Mouse (Mus musculus) liver, embryonic 13.5 days (tissue): ENCODE data around the gene Cnih2. TPM values are rescaled to one million over a fixed set of nuclear protein-coding genes. Genes with fewer than 3 reads are reported as not detected.
"Not testable (repeated sequence)": the region's sequence is repeated elsewhere in the genome, so short reads cannot be mapped to it uniquely, and the experiment has no call there.

Experiments
- ATAC-seq: fragments of 200-750 bp; cut with Nextera tagmentation; 2 replicates; pipeline ENCODE4 v1.8.0; 2017; ENCODE audit warnings: low read depth, mild to moderate bottlenecking, moderate number of reproducible peaks, moderate library complexity
- DNase-seq: peaks from one replicate; pipeline ENCODE4 v3.0.0; 2022
- H3K27ac ChIP-seq: fragments of 300-500 bp; sonication (generic); 2 replicates; pipeline ENCODE4 v1.5.1; 2015; ENCODE audit warnings: moderate library complexity, mild to moderate bottlenecking, inconsistent platforms
- H3K27me3 ChIP-seq: fragments of 300-500 bp; sonication (generic); 2 replicates; pipeline ENCODE4 v1.6.1; 2015; ENCODE audit warnings: mild to moderate bottlenecking, inconsistent platforms
- H3K36me3 ChIP-seq: fragments of 300-500 bp; sonication (generic); 2 replicates; pipeline ENCODE4 v1.6.1; 2015; ENCODE audit warnings: mild to moderate bottlenecking, inconsistent platforms
- H3K4me1 ChIP-seq: fragments of 300-500 bp; sonication (generic); replicated peaks from 2 replicates; pipeline ENCODE4 v1.6.1; 2015; ENCODE audit warnings: inconsistent platforms
- H3K4me2 ChIP-seq: fragments of 300-500 bp; sonication (generic); 2 replicates; pipeline ENCODE4 v1.6.1; 2015; ENCODE audit warnings: inconsistent platforms, mild to moderate bottlenecking, moderate library complexity
- H3K4me3 ChIP-seq: fragments of 300-500 bp; sonication (generic); replicated peaks from 2 replicates; pipeline ENCODE4 v1.5.1; 2015; ENCODE audit warnings: mild to moderate bottlenecking, inconsistent platforms
- H3K9ac ChIP-seq: fragments of 300-500 bp; sonication (generic); 2 replicates; pipeline ENCODE4 v1.6.1; 2015; ENCODE audit warnings: mild to moderate bottlenecking, inconsistent platforms
- H3K9me3 ChIP-seq: fragments of 300-500 bp; sonication (generic); replicated peaks from 2 replicates; pipeline ENCODE4 v1.6.1; 2016; ENCODE audit warnings: inconsistent platforms
- WGBS: fragments of 180-500 bp; shearing (Covaris S2); methylation state at CpG from one replicate; pipeline ENCODE4 v1.1.7; 2015; ENCODE audit not compliant: insufficient replicate concordance; 5-methylcytosine and 5-hydroxymethylcytosine counted together
- polyA plus RNA-seq: library from polyadenylated mRNA; unstranded; fragments of >200 nt; fragmentation: Nextera tagmentation; extraction: Ambion mirVana; gene quantifications from 2 replicates; pipeline ENCODE4 v1.2.1, GENCODE M21; 2015

Gene Cnih2
- polyA plus RNA-seq, 1 experiment from 2014 or later: 1.3 TPM

GRCm38 (mm10) chr19:5093481-5094242 is 4.7 kb downstream of the Cnih2 start:
- ATAC-seq: no peak
- no peaks in the 10 kb centered on the region for H3K9me3 ChIP-seq
- H3K4me1 ChIP-seq: peaks cover 58% of the 10 kb centered on the region
- no peak overlapping the region for H3K4me3 ChIP-seq
- no peak for DNase-seq
- WGBS: 63% methylated on average over 12 of the region's 12 CpGs
- H3K36me3 ChIP-seq: peaks cover 30% of the 10 kb centered on the region
- H3K4me2 ChIP-seq: no peak overlapping the region
- no peak overlapping the region for H3K27ac ChIP-seq
- no peak overlapping the region; the same call in 1 of the 2 replicates for H3K9ac ChIP-seq
- H3K27me3 ChIP-seq: peaks cover 33% of the 10 kb centered on the region

DNA sequence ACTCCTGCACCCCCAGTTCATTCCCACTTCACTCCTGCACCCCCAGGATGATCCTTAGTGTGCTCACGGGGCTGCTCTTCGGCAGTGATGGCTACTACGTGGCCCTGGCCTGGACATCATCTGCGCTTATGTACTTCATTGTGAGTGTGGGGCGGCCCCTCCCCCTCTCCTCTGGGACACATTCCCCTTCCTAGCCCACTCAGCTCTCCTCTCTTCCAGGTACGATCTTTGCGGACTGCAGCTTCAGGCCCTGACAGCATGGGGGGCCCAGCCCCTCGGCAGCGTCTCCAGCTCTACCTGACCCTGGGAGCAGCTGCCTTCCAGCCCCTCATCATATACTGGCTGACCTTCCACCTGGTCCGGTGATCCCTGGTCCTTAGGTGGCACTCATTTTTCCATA is 6.2 kb downstream of the Cnih2 start:
- H3K4me1 ChIP-seq: peaks cover 51% of the 10 kb centered on the region
- peaks cover 28% of the 10 kb centered on the region for H3K27me3 ChIP-seq
- H3K9me3 ChIP-seq: no peaks in the 10 kb centered on the region
- WGBS: 78% methylated on average over 10 of the region's 10 CpGs
- no peak overlapping the region for H3K9ac ChIP-seq
- ATAC-seq: no peak
- H3K4me3 ChIP-seq: no peak overlapping the region
- no peak overlapping the region for H3K4me2 ChIP-seq
- no peak overlapping the region for H3K27ac ChIP-seq
- no peak for DNase-seq
- peaks cover 30% of the 10 kb centered on the region for H3K36me3 ChIP-seq

DNA sequence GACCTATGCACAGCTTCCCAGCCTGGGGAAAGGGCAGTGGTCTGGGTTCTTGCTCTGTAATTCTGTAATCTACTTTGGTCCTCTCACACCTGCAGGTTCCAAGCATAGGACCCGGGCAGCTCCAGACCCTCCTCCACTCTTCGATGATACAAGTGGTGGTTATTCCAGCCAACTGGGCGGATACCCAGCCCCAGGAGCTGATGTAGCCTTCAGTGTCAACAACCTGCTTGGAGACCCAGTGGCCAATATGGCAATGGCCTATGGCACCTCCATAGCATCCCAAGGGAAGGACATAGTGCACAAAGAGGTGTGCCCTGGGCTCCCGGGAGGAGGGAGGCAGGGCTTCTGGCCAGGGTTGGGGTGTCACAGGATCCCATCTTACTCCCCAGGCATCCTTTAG is 9.0 kb downstream of the Cnih2 start:
- ATAC-seq (no peak), DNase-seq (no peak)
- H3K4me2 ChIP-seq: peak overlapping the region; percentile 82
- H3K9ac ChIP-seq: peak overlapping the region; percentile 77
- H3K36me3 ChIP-seq: peaks cover 30% of the 10 kb centered on the region
- peaks cover 43% of the 10 kb centered on the region for H3K4me1 ChIP-seq
- peaks cover 32% of the 10 kb centered on the region for H3K27me3 ChIP-seq
- peak overlapping the region; percentile 77 for H3K4me3 ChIP-seq
- H3K9me3 ChIP-seq: no peaks in the 10 kb centered on the region
- H3K27ac ChIP-seq: no peak overlapping the region
- WGBS: 78% methylated on average over 4 of the region's 4 CpGs

- Histone ChIP-seq H3K9me3 (no peaks in the 10 kb centered on the region), H3K4me3 (peak within 1 kb of the TSS; percentile 77), H3K27me3 (peaks cover 44% of the 10 kb centered on the region), H3K36me3 (peaks cover 30% of the 10 kb centered on the region), H3K4me1 (peaks cover 34% of the 10 kb centered on the region), H3K9ac (peak within 1 kb of the TSS; percentile 77), H3K4me2 (peak within 1 kb of the TSS; percentile 82), H3K27ac (peak within 1 kb of the TSS; percentile 84)
- ATAC-seq (peak; percentile 92), DNase-seq (peak; percentile 90)
- under 1% methylated on average over 58 of the region's 58 CpGs for WGBS
These were observed 10.2 kb downstream of the Cnih2 start, which contains the start of gene Yif1a for GRCm38 (mm10) chr19:5087884-5088728. Gene Yif1a (plus strand): TSS chr19:5088538.

GRCm38 (mm10) chr19:5086533-5086932 is 11.8 kb downstream of the Cnih2 start:
- not testable (repeated sequence) for H3K4me2 ChIP-seq, H3K9ac ChIP-seq, DNase-seq, ATAC-seq, H3K4me3 ChIP-seq, H3K9me3 ChIP-seq, H3K27ac ChIP-seq
- 40% methylated on average over 4 of the region's 4 CpGs for WGBS
- H3K36me3 ChIP-seq: peaks cover 17% of the 10 kb centered on the region
- peaks cover 34% of the 10 kb centered on the region for H3K4me1 ChIP-seq
- peaks cover 60% of the 10 kb centered on the region for H3K27me3 ChIP-seq

DNA sequence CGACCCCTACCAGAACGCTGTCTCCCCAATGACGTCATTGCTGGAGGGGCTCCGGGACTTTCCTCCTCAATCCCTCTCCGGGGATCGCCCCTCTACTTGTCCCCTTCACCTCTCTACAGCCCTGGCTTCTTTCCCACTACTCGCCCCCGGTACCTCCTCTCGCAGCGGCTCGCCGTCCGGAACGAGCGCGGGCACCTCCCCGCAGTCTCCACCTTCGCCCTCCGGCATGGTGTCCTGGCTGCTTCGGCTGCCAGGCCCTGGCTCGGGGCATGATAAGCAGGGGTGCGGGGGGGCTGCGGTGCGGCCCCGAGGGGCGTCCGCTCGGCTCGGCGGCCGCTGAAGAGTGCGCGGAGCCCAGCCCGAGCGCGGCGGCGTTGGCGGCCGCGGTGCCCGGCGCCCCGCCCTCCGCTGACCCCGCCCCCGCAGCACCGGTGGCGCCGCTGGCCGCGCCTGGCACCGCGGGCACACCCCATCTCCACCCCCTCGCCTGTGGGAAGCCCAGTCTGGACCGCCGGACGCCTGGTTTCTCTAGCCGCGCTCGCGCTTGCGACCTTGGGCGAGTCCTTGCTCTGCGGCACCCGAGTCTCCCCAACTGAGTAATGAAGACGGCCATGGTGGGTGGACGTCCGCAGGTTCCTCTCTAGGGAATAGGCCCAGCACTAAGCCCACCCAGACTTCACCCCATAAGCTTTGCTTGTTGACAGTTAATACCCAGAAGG is 13.0 kb downstream of the Cnih2 start, which contains the start of gene Tmem151a:
Tmem151a (minus strand) TSS at position 387 of the 719 bp plus-strand sequence.
- 2% methylated on average over 67 of the region's 69 CpGs for WGBS
- H3K9me3 ChIP-seq: no peaks in the 10 kb centered on the region
- no peak within 1 kb of the TSS for H3K27ac ChIP-seq
- peak within 1 kb of the TSS; percentile 62 for H3K4me3 ChIP-seq
- H3K27me3 ChIP-seq: peaks cover 72% of the 10 kb centered on the region
- peak within 1 kb of the TSS; percentile 84 for H3K4me2 ChIP-seq
- DNase-seq (no peak), ATAC-seq (no peak)
- H3K9ac ChIP-seq: peak within 1 kb of the TSS; percentile 22; the same call in 1 of the 2 replicates
- peaks cover 6% of the 10 kb centered on the region for H3K36me3 ChIP-seq
- peaks cover 34% of the 10 kb centered on the region for H3K4me1 ChIP-seq

- no peak overlapping the region for H3K27ac ChIP-seq
- no peak overlapping the region for H3K9ac ChIP-seq
- peaks cover 34% of the 10 kb centered on the region for H3K4me1 ChIP-seq
- H3K9me3 ChIP-seq: no peaks in the 10 kb centered on the region
- ATAC-seq (no peak), DNase-seq (no peak)
- 0 out of 2 replicates have a peak, but pooled peaks cover 2% of the 10 kb centered on the region for H3K36me3 ChIP-seq
- WGBS: 7% methylated on average over 15 of the region's 15 CpGs
- H3K4me2 ChIP-seq: peak overlapping the region; percentile 84
- H3K4me3 ChIP-seq: peak overlapping the region; percentile 62
- peaks cover 77% of the 10 kb centered on the region for H3K27me3 ChIP-seq
These were observed 13.5 kb downstream of the Cnih2 start for GRCm38 (mm10) chr19:5084834-5085144.

GRCm38 (mm10) chr19:5083961-5084833 is 14.1 kb downstream of the Cnih2 start:
- Histone ChIP-seq H3K4me1 (peaks cover 29% of the 10 kb centered on the region), H3K4me3 (peak overlapping the region; percentile 62; the same call in 1 of the 2 replicates), H3K4me2 (peak overlapping the region; percentile 84; the same call in 1 of the 2 replicates), H3K9me3 (no peaks in the 10 kb centered on the region), H3K9ac (no peak overlapping the region), H3K36me3 (no peaks in the 10 kb centered on the region), H3K27me3 (peaks cover 81% of the 10 kb centered on the region), H3K27ac (no peak overlapping the region)
- WGBS: 62% methylated on average over 3 of the region's 3 CpGs
- ATAC-seq: no peak
- DNase-seq: no peak

GRCm38 (mm10) chr19:5082596-5082995 is 15.7 kb downstream of the Cnih2 start:
- ATAC-seq: no peak
- WGBS: 47% methylated on average over 24 of the region's 24 CpGs
- no peak overlapping the region for H3K27ac ChIP-seq

GRCm38 (mm10) chr19:5082005-5082404 is 16.3 kb downstream of the Cnih2 start:
- Histone ChIP-seq H3K27me3 (peaks cover 80% of the 10 kb centered on the region), H3K36me3 (no peaks in the 10 kb centered on the region), H3K4me3 (no peak overlapping the region), H3K27ac (no peak overlapping the region), H3K4me2 (no peak overlapping the region), H3K4me1 (peaks cover 14% of the 10 kb centered on the region), H3K9ac (no peak overlapping the region), H3K9me3 (no peaks in the 10 kb centered on the region)
- ATAC-seq: no peak
- 53% methylated on average over 18 of the region's 18 CpGs for WGBS
- DNase-seq: no peak

More at GRCm38 (mm10) chr19:5082596-5082995, 15.7 kb downstream of the Cnih2 start:
- H3K9me3 ChIP-seq: no peaks in the 10 kb centered on the region
- no peak overlapping the region for H3K4me2 ChIP-seq
- H3K4me1 ChIP-seq: peaks cover 20% of the 10 kb centered on the region
- peaks cover 85% of the 10 kb centered on the region for H3K27me3 ChIP-seq
- no peak overlapping the region for H3K4me3 ChIP-seq
- H3K9ac ChIP-seq: no peak overlapping the region
- H3K36me3 ChIP-seq: no peaks in the 10 kb centered on the region
- no peak for DNase-seq
